Mouse (Mus musculus): ENCODE data around the gene Acrv1. TPM values are rescaled to one million over a fixed set of nuclear protein-coding genes. Genes with fewer than 3 reads are reported as not detected.
"Not testable (repeated sequence)": the region's sequence is repeated elsewhere in the genome, so short reads cannot be mapped to it uniquely, and the experiment has no call there.

Gene Acrv1
- polyA plus RNA-seq (2012; rRNA removed) (not detected in 2 replicates), polyA plus RNA-seq (2014; fragmentation: Nextera tagmentation; extraction: Ambion mirVana) (not detected in 2 replicates)

- Histone ChIP-seq H3K4me1 (ENCODE audit: control insufficient read depth, insufficient read depth, low read length) (no peaks in the 10 kb centered on the region), H3K4me2 (replicated peaks; ENCODE audit: low read depth, low read length, severe bottlenecking) (no peak within 1 kb of the TSS), H3K9ac (ENCODE audit: low read depth, low read length, severe bottlenecking) (no peak within 1 kb of the TSS), H3K27me3 (ENCODE audit: control insufficient read depth, insufficient read depth, low read length) (no peaks in the 10 kb centered on the region), H3K9me3 (ENCODE audit: control insufficient read depth, low read length) (no peaks in the 10 kb centered on the region), H3K36me3 (ENCODE audit: control insufficient read depth, insufficient read depth, low read length) (no peaks in the 10 kb centered on the region), H3K27ac (replicated peaks; ENCODE audit: low read depth, low read length) (no peak within 1 kb of the TSS), H3K4me3 (replicated peaks; ENCODE audit: low read length) (no peak within 1 kb of the TSS)
- no peak for DNase-seq (ENCODE audit: low spot score)
- ATAC-seq (ENCODE audit: low FRiP score, low read depth) = no peak
- no peak for TF ChIP-seq POLR2A (IDR thresholded peaks at IDR 0.05; ENCODE audit: borderline replicate concordance, extremely low read depth, insufficient read depth, insufficient read length)
- WGBS = 66% methylated on average over 1 of the region's 1 CpGs
These were observed at the start of gene Acrv1 for GRCm38 (mm10) chr9:36692920-36693319. Acrv1 (plus strand) TSS chr9:36693220.

- not testable (repeated sequence) for H3K4me2 ChIP-seq (replicated peaks; ENCODE audit: low read depth, low read length, severe bottlenecking); H3K9ac ChIP-seq (ENCODE audit: low read depth, low read length, severe bottlenecking); H3K36me3 ChIP-seq (ENCODE audit: control insufficient read depth, insufficient read depth, low read length); H3K4me3 ChIP-seq (replicated peaks; ENCODE audit: low read length); H3K4me1 ChIP-seq (ENCODE audit: control insufficient read depth, insufficient read depth, low read length); H3K9me3 ChIP-seq (ENCODE audit: control insufficient read depth, low read length); H3K27me3 ChIP-seq (ENCODE audit: control insufficient read depth, insufficient read depth, low read length); ATAC-seq (ENCODE audit: low FRiP score, low read depth); H3K27ac ChIP-seq (replicated peaks; ENCODE audit: low read depth, low read length); DNase-seq (ENCODE audit: low spot score)
- 63% methylated on average over 3 of the region's 3 CpGs for WGBS
These were observed 49.7 kb upstream of the Acrv1 start, which contains the start of gene A630095E13Rik for GRCm38 (mm10) chr9:36643276-36643675. A630095E13Rik (minus strand) TSS chr9:36643376.

- 57% methylated on average over 2 of the region's 2 CpGs for WGBS
- Histone ChIP-seq H3K27me3 (ENCODE audit: control insufficient read depth, insufficient read depth, low read length) (no peaks in the 10 kb centered on the region), H3K9ac (ENCODE audit: low read depth, low read length, severe bottlenecking) (no peak overlapping the region), H3K36me3 (ENCODE audit: control insufficient read depth, insufficient read depth, low read length) (no peaks in the 10 kb centered on the region), H3K4me1 (ENCODE audit: control insufficient read depth, insufficient read depth, low read length) (no peaks in the 10 kb centered on the region), H3K4me3 (replicated peaks; ENCODE audit: low read length) (no peak overlapping the region), H3K9me3 (ENCODE audit: control insufficient read depth, low read length) (no peaks in the 10 kb centered on the region), H3K27ac (replicated peaks; ENCODE audit: low read depth, low read length) (no peak overlapping the region), H3K4me2 (replicated peaks; ENCODE audit: low read depth, low read length, severe bottlenecking) (no peak overlapping the region)
- ATAC-seq (ENCODE audit: low FRiP score, low read depth) (no peak), DNase-seq (ENCODE audit: low spot score) (peak; percentile 5)
- no peak for TF ChIP-seq POLR2A (IDR thresholded peaks at IDR 0.05; ENCODE audit: borderline replicate concordance, extremely low read depth, insufficient read depth, insufficient read length)
These were observed 11.6 kb upstream of the Acrv1 start for GRCm38 (mm10) chr9:36681424-36681823.

DNA sequence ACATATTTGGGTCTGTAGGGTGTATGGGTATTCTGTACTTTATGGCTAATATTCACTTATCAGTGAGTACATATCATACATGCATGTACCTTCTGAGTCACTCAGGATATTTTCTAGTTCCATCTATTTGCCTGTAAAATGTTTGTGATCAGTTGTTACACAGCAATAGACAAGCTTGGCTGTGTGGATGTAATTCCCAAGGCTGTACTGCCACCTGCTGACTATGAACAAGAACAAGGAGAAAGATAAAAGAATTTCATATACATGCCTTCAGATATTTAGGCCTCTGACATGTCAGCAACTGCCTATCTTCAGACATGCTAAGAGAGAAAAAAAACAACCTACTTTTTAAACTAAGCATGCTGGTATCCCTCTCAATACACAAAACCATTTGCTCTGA lies 5.7 kb upstream of the Acrv1 start:
- Histone ChIP-seq H3K9ac (ENCODE audit: low read depth, low read length, severe bottlenecking) (no peak overlapping the region), H3K27ac (replicated peaks; ENCODE audit: low read depth, low read length) (no peak overlapping the region), H3K4me3 (replicated peaks; ENCODE audit: low read length) (no peak overlapping the region), H3K36me3 (ENCODE audit: control insufficient read depth, insufficient read depth, low read length) (no peaks in the 10 kb centered on the region), H3K4me2 (replicated peaks; ENCODE audit: low read depth, low read length, severe bottlenecking) (no peak overlapping the region), H3K27me3 (ENCODE audit: control insufficient read depth, insufficient read depth, low read length) (no peaks in the 10 kb centered on the region), H3K4me1 (ENCODE audit: control insufficient read depth, insufficient read depth, low read length) (no peaks in the 10 kb centered on the region), H3K9me3 (ENCODE audit: control insufficient read depth, low read length) (no peaks in the 10 kb centered on the region)
- TF ChIP-seq POLR2A (IDR thresholded peaks at IDR 0.05; ENCODE audit: borderline replicate concordance, extremely low read depth, insufficient read depth, insufficient read length) = no peak
- no peak for DNase-seq (ENCODE audit: low spot score)
- no peak for ATAC-seq (ENCODE audit: low FRiP score, low read depth)

- Histone ChIP-seq H3K27me3 (ENCODE audit: control insufficient read depth, insufficient read depth, low read length) (no peaks in the 10 kb centered on the region), H3K9me3 (ENCODE audit: control insufficient read depth, low read length) (no peaks in the 10 kb centered on the region), H3K4me2 (replicated peaks; ENCODE audit: low read depth, low read length, severe bottlenecking) (no peak overlapping the region), H3K4me3 (replicated peaks; ENCODE audit: low read length) (no peak overlapping the region), H3K36me3 (ENCODE audit: control insufficient read depth, insufficient read depth, low read length) (no peaks in the 10 kb centered on the region), H3K9ac (ENCODE audit: low read depth, low read length, severe bottlenecking) (no peak overlapping the region), H3K27ac (replicated peaks; ENCODE audit: low read depth, low read length) (no peak overlapping the region), H3K4me1 (ENCODE audit: control insufficient read depth, insufficient read depth, low read length) (no peaks in the 10 kb centered on the region)
- 94% methylated on average over 10 of the region's 10 CpGs for WGBS
- no peak for TF ChIP-seq POLR2A (IDR thresholded peaks at IDR 0.05; ENCODE audit: borderline replicate concordance, extremely low read depth, insufficient read depth, insufficient read length)
- DNase-seq (ENCODE audit: low spot score) = no peak
- no peak for ATAC-seq (ENCODE audit: low FRiP score, low read depth)
These were observed 1.3 kb downstream of the Acrv1 start for GRCm38 (mm10) chr9:36694276-36694675.

DNA sequence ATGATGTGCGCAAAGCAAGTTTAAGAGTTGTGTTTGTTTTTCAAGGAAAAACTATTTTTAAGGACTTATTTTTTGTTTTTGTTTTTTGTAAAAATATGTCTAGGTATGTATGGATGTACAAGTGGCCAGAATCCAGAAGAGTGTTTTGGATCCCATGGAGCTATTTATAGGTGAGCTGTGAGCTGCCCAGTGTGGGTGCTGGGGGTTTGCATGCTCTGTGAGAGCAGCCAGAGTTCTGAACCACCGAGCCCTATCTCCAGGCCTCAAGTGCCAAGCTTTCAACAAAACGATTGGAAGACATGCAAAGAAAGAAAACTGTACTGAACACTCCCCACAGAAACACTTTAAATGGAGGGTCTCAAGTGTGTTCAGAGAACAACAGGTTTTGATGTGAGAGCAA lies 12.9 kb downstream of the Acrv1 start:
- no peak for TF ChIP-seq POLR2A (IDR thresholded peaks at IDR 0.05; ENCODE audit: borderline replicate concordance, extremely low read depth, insufficient read depth, insufficient read length)
- Histone ChIP-seq H3K9me3 (ENCODE audit: control insufficient read depth, low read length) (no peaks in the 10 kb centered on the region), H3K4me1 (ENCODE audit: control insufficient read depth, insufficient read depth, low read length) (no peaks in the 10 kb centered on the region), H3K27ac (replicated peaks; ENCODE audit: low read depth, low read length) (no peak overlapping the region), H3K4me3 (replicated peaks; ENCODE audit: low read length) (no peak overlapping the region), H3K4me2 (replicated peaks; ENCODE audit: low read depth, low read length, severe bottlenecking) (no peak overlapping the region), H3K36me3 (ENCODE audit: control insufficient read depth, insufficient read depth, low read length) (peaks cover 15% of the 10 kb centered on the region), H3K27me3 (ENCODE audit: control insufficient read depth, insufficient read depth, low read length) (no peaks in the 10 kb centered on the region), H3K9ac (ENCODE audit: low read depth, low read length, severe bottlenecking) (no peak overlapping the region)
- ATAC-seq (ENCODE audit: low FRiP score, low read depth) (no peak), DNase-seq (ENCODE audit: low spot score) (no peak)
- 89% methylated on average over 3 of the region's 3 CpGs for WGBS

Measured in limb, embryonic 14.5 days (tissue).